10 mouse cellular contexts compared by ENCODE assay signal in genomic region chr12:83502190-83502589, GRCm38 (mm10). TPM values are rescaled to one million over a fixed set of nuclear protein-coding genes. Genes with fewer than 3 reads are reported as not detected.
A peak's percentile ranks its signal among the peaks of the same experiment; 100 is the strongest.
DNase-seq lines count a peak whose midpoint lies in the region; ATAC-seq and TF ChIP-seq lines count a peak whose summit lies in the region.
"Had no signal": no experiment of that assay in that cellular context is flagged by ENCODE, and none has a peak within 500 bp of the region (broad histone marks: within the 10 kb centered on the region; RNA-seq: fewer than 3 reads in every experiment).

No protein-coding gene starts in this region.

- DNase-seq in left cerebral cortex, adult 11 months (ENCODE audit: low spot score) = peak; percentile 47
- DNase-seq in left cerebral cortex, adult 8-10 months (ENCODE audit: low spot score in 2 of 2) = no peak
- peak; percentile 84 for DNase-seq in MN1 (ENCODE audit: low spot score)
- DNase-seq in cerebellum, postnatal 36 days = peak; percentile 49 to 81
- DNase-seq in heart, postnatal 0 days (ENCODE audit: low spot score) = peak; percentile 78
- peak; percentile 56 to 59 for DNase-seq in left cerebral cortex, adult 2 months (ENCODE audit: extremely low spot score in 1 of 2, low spot score in 2 of 2)
- peak; percentile 59 for DNase-seq in thymus, postnatal 14 days

- no peaks in the 10 kb centered on the region for H3K4me1 ChIP-seq in heart, postnatal 0 days (ENCODE audit: control insufficient read depth, insufficient read depth)
- H3K4me1 ChIP-seq: midbrain, embryonic 12.5 days had no signal

- H3K4me3 ChIP-seq in heart, postnatal 0 days (ENCODE audit: low read depth, low read length) = no peak overlapping the region
- no peak overlapping the region for H3K4me3 ChIP-seq in left cerebral cortex, adult 2 months
- H3K4me3 ChIP-seq: embryonic facial prominence, embryonic 13.5 days; midbrain, embryonic 12.5 days had no signal

- H3K36me3 ChIP-seq in heart, postnatal 0 days (replicated peaks; ENCODE audit: control insufficient read depth, insufficient read depth, low read length) = no peaks in the 10 kb centered on the region
- H3K36me3 ChIP-seq: embryonic facial prominence, embryonic 13.5 days; midbrain, embryonic 12.5 days had no signal

- no peak overlapping the region for H3K9ac ChIP-seq in heart, postnatal 0 days (replicated peaks; ENCODE audit: low read depth, low read length)
- H3K9ac ChIP-seq: embryonic facial prominence, embryonic 13.5 days; midbrain, embryonic 12.5 days had no signal

- WGBS in heart, postnatal 0 days = 6% methylated on average over 9 of the region's 9 CpGs

- H3K27ac ChIP-seq in heart, postnatal 0 days (ENCODE audit: low read depth) = no peak overlapping the region
- H3K27ac ChIP-seq in left cerebral cortex, adult 2 months = no peak overlapping the region
- H3K27ac ChIP-seq: embryonic facial prominence, embryonic 13.5 days; midbrain, embryonic 12.5 days had no signal

- no peak overlapping the region for H3K4me2 ChIP-seq in heart, postnatal 0 days (ENCODE audit: low read depth, low read length)
- H3K4me2 ChIP-seq: embryonic facial prominence, embryonic 13.5 days; midbrain, embryonic 12.5 days had no signal

- H3K9me3 ChIP-seq in heart, postnatal 0 days (replicated peaks; ENCODE audit: control insufficient read depth, low read length) = no peaks in the 10 kb centered on the region
- H3K9me3 ChIP-seq: embryonic facial prominence, embryonic 13.5 days; midbrain, embryonic 12.5 days had no signal

- TF ChIP-seq EP300 in heart, postnatal 0 days (IDR thresholded peaks at IDR 0.05; ENCODE audit: low read depth) = no peak

- no peaks in the 10 kb centered on the region for H3K27me3 ChIP-seq in heart, postnatal 0 days (ENCODE audit: control insufficient read depth, insufficient read depth, low read length)
- H3K27me3 ChIP-seq: embryonic facial prominence, embryonic 13.5 days; midbrain, embryonic 12.5 days had no signal

- ATAC-seq in heart, postnatal 0 days (ENCODE audit: insufficient read depth, low read depth) = 0 out of 2 replicates have a peak, but pooled peaks have one; percentile 27
- ATAC-seq in megakaryocyte-erythroid progenitor cell, adult 5-6 weeks (replicated peaks; ENCODE audit: low FRiP score, low TSS enrichment, poor library complexity, severe bottlenecking) = peak; percentile 55

- peak; percentile 89 for TF ChIP-seq CTCF in heart, postnatal 0 days (IDR thresholded peaks at IDR 0.05; ENCODE audit: low read depth)
- peak; percentile 84 for TF ChIP-seq CTCF in left cerebral cortex, adult 2 months (IDR thresholded peaks at IDR 0.05)

- intact Hi-C loops in left cerebral cortex, adult 2 months (cut with DNase I) = loop anchor here (1.0 kb wide), 1 partner anchor 388 kb away; no protein-coding TSS in a partner anchor

RNA-seq across cellular contexts. Expression of gene Dpf3, which starts 14.7 kb away (rescaled TPM):
- total RNA-seq in left cerebral cortex, adult 8-10 months (2022) = 1 to 10 TPM; 4.0 to 8.0 (median 5.8) TPM
- total RNA-seq in heart, postnatal 0 days (2014; rRNA removed; ENCODE audit: low replicate concordance) = 5.2 and 14.4 TPM in 2 replicates
- 15.3 and 18.5 TPM in 2 replicates for polyA plus RNA-seq in heart, postnatal 0 days (2015; fragmentation: Nextera tagmentation; extraction: Ambion mirVana)
- 1 to 10 TPM; 6.0 to 7.0 TPM for total RNA-seq in left cerebral cortex, adult 2 months (2021)
- total RNA-seq in megakaryocyte-erythroid progenitor cell, adult 5-6 weeks (2014; fragmentation: Nextera tagmentation) = 4.9 and 17.9 TPM in 2 replicates
- 26.6 and 35.6 TPM in 2 replicates for total RNA-seq in megakaryocyte-erythroid progenitor cell, adult 5-6 weeks (2017)

RNA-seq across cellular contexts. Expression of gene Dcaf4, which starts 18.1 kb away (rescaled TPM):
- 10 to 100 TPM; 31.2 to 34.0 (median 33.0) TPM for total RNA-seq in left cerebral cortex, adult 8-10 months (2022)
- 33.4 and 47.3 TPM in 2 replicates for total RNA-seq in heart, postnatal 0 days (2014; rRNA removed; ENCODE audit: low replicate concordance)
- polyA plus RNA-seq in heart, postnatal 0 days (2015; fragmentation: Nextera tagmentation; extraction: Ambion mirVana) = 19.2 and 19.7 TPM in 2 replicates
- total RNA-seq in left cerebral cortex, adult 2 months (2021) = 10 to 100 TPM; 31.6 to 32.3 TPM
- 31.4 and 49.2 TPM in 2 replicates for total RNA-seq in megakaryocyte-erythroid progenitor cell, adult 5-6 weeks (2014; fragmentation: Nextera tagmentation)
- total RNA-seq in megakaryocyte-erythroid progenitor cell, adult 5-6 weeks (2017) = 29.8 and 38.6 TPM in 2 replicates

Comparison
In these comparisons a context has a peak if more than half of its experiments do, and no peak if none do; other contexts are left out.
1. DNase-seq: peak in left cerebral cortex, adult 11 months (single experiment), MN1 (single experiment), cerebellum, postnatal 36 days (2 of 2), heart, postnatal 0 days (single experiment), left cerebral cortex, adult 2 months (2 of 2) and thymus, postnatal 14 days (single experiment); none in left cerebral cortex, adult 8-10 months (0 of 2).